Mouse (Mus musculus) lung, adult 2 months (tissue): ENCODE data around the gene Gjb5.
A peak's percentile ranks its signal among the peaks of the same experiment; 100 is the strongest.

ENCODE experiments used
- CTCF ChIP-seq: fragments of 200-500 bp; IDR thresholded peaks from 2 replicates; pipeline ENCODE4 v1.5.1; 2011; ENCODE audit warnings: mild to moderate bottlenecking, low read length, control low read depth; ENCODE audit not compliant: insufficient read depth
- POLR2A ChIP-seq: fragments of 200-500 bp; IDR thresholded peaks from 2 replicates; pipeline ENCODE4 v1.6.1; 2011; ENCODE audit warnings: low read depth, mild to moderate bottlenecking, control low read depth, low read length, borderline replicate concordance; ENCODE audit errors: extremely low read depth

- 0 out of 2 replicates have a peak, but pooled peaks have one; percentile 9 for TF ChIP-seq CTCF
- no peak for TF ChIP-seq POLR2A
Observed at GRCm38 (mm10) chr4:127317143-127317542, 40.8 kb downstream of the Gjb5 start.
